Mouse (Mus musculus) bone marrow macrophage, adult 2 months (primary cell): ENCODE measurements at regions not wholly inside any gene's neighbourhood (a gene's known extent, or its start where the extent isn't known, plus 50 kb on each side); places are given as distances from the start of the nearest gene placed in this dataset.

ENCODE experiments used
- CTCF ChIP-seq: IDR thresholded peaks from 2 replicates; pipeline ENCODE4 v1.5.1; 2012; ENCODE audit warnings: low read depth, mild to moderate bottlenecking, low read length, moderate library complexity
- POLR2A ChIP-seq: IDR thresholded peaks from 2 replicates; pipeline ENCODE4 v1.6.1; 2012; ENCODE audit warnings: mild to moderate bottlenecking, low read depth, low read length, borderline replicate concordance

GRCm38 (mm10) chr3:41499680-41500079 is 55.9 kb upstream of the Jade1 start:
- TF ChIP-seq CTCF (no peak), POLR2A (no peak)
